8 mouse cellular contexts compared by ENCODE assay signal in genomic region chr8:123477737-123478258, GRCm38 (mm10). TPM values are rescaled to one million over a fixed set of nuclear protein-coding genes. Genes with fewer than 3 reads are reported as not detected.
A peak's percentile ranks its signal among the peaks of the same experiment; 100 is the strongest.
DNase-seq lines count a peak whose midpoint lies in the region; ATAC-seq lines count a peak whose summit lies in the region.

Afg3l1 (plus strand) TSS chr8:123477903.

- peak; percentile 76 for DNase-seq in adipocyte (ENCODE audit: low spot score)
- DNase-seq in embryo, embryonic 10 days (ENCODE audit: low spot score) = peak; percentile 95
- peak; percentile 93 for DNase-seq in gastrocnemius, postnatal 14 days
- peak; percentile 85 to 95 for DNase-seq in left cerebral cortex, postnatal 10 days (ENCODE audit: extremely low spot score in 1 of 2, low spot score in 2 of 2)
- DNase-seq in right cerebral cortex, postnatal 25 days = peak; percentile 94
- DNase-seq in urinary bladder, postnatal 4 days (ENCODE audit: low spot score in 2 of 2) = peak; percentile 90 to 91

- ATAC-seq in inflammation-experienced regulatory T-cells, adult 6 months = peak; percentile 64
- peak; percentile 76 for ATAC-seq in megakaryocyte-erythroid progenitor cell, adult 5-6 weeks (replicated peaks; ENCODE audit: low FRiP score, low TSS enrichment, poor library complexity, severe bottlenecking)

- intact Hi-C loops in gastrocnemius, postnatal 14 days (cut with DNase I; ENCODE audit: low total_unique reads) = no loop called here
- intact Hi-C loops in left cerebral cortex, postnatal 10 days (cut with DNase I) = no loop called here

RNA-seq across cellular contexts. Expression of gene Afg3l1, which starts in this region (rescaled TPM):
- total RNA-seq in gastrocnemius, postnatal 14 days (2021) = 10 to 100 TPM; 35.4 to 36.3 TPM
- 10 to 100 TPM; 32.6 to 47.7 (median 36.1) TPM for polyA plus RNA-seq in inflammation-experienced regulatory T-cells, adult 6 months (2017; shearing (Covaris generic))
- total RNA-seq in left cerebral cortex, postnatal 10 days (2021) = 10 to 100 TPM; 38.3 to 38.6 TPM
- 36.2 and 42.0 TPM in 2 replicates for total RNA-seq in megakaryocyte-erythroid progenitor cell, adult 5-6 weeks (2014; fragmentation: Nextera tagmentation)
- 19.7 and 20.7 TPM in 2 replicates for total RNA-seq in megakaryocyte-erythroid progenitor cell, adult 5-6 weeks (2017)

Comparison
In these comparisons a context has a peak if more than half of its experiments do, and no peak if none do; other contexts are left out.
1. Peak in every context shown above with its lines: DNase-seq and ATAC-seq.